Mouse (Mus musculus): Measurements from ENCODE around the gene Plxna1. TPM values are rescaled to one million over a fixed set of nuclear protein-coding genes. Genes with fewer than 3 reads are reported as not detected.

Plxna1 gene
- polyA plus RNA-seq, 1 experiment from 2014 or later, result 33.2 TPM

DNA sequence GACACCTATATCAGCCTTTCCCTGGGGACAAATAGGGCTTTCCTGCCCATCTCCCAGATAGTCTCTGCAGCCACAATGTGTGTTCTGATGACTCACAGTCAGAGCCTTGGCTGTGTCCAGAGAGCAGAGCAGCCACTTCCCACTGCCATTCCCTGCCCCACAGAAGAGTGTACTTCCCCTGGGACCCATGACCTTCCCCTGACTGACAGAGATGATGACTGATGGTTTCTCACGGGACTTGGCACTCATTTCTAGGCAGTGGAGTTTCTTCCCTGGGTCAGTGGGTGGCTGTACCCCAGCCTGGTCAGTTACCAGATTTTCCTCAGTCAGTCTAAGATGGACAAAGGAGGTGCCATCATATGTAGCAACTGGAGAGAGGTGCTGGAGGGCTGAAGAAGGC is 67.8 kb downstream of the Plxna1 start:
- no peaks in the 10 kb centered on the region for H3K36me3 ChIP-seq
- H3K9ac ChIP-seq, result no peak overlapping the region
- H3K27ac ChIP-seq (replicated peaks), result no peak overlapping the region
- ATAC-seq (ENCODE audit: insufficient number of reproducible peaks, low FRiP score, low TSS enrichment, low read depth), result no peak
- H3K4me1 ChIP-seq, result no peaks in the 10 kb centered on the region
- no peak overlapping the region for H3K4me2 ChIP-seq (replicated peaks)
- no peak overlapping the region for H3K4me3 ChIP-seq (replicated peaks)
- no peaks in the 10 kb centered on the region for H3K27me3 ChIP-seq
- WGBS, result 52% methylated on average over 1 of the region's 1 CpGs
- H3K9me3 ChIP-seq (replicated peaks), result no peaks in the 10 kb centered on the region

DNA sequence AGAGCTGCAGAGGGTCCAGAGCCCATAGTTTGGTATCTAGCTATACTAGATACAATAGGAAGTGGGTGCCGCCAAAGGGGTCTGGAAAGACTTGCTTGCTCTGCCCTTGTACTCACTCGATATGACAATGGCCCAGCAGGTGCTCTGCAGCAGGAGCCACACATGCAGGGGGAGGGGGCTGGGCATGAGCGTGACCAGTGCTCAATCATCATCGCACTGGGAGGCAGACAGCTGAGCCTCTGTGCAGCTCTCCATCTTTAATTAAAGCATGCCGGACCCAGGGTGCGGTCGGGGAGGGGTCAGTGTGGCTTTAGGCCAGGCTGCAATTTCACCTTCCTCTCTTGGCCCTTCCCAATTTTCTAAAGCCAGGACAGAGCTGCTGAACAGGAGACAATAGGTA is 70.9 kb downstream of the Plxna1 start:
- H3K9me3 ChIP-seq (replicated peaks), result no peaks in the 10 kb centered on the region
- WGBS, result 16% methylated on average over 7 of the region's 7 CpGs
- ATAC-seq (ENCODE audit: insufficient number of reproducible peaks, low FRiP score, low TSS enrichment, low read depth), result no peak
- H3K4me3 ChIP-seq (replicated peaks), result no peak overlapping the region
- H3K4me2 ChIP-seq (replicated peaks), result no peak overlapping the region
- no peak overlapping the region for H3K27ac ChIP-seq (replicated peaks)
- no peak overlapping the region for H3K9ac ChIP-seq
- no peaks in the 10 kb centered on the region for H3K36me3 ChIP-seq
- H3K4me1 ChIP-seq, result peaks cover 5% of the 10 kb centered on the region; the same call in 1 of the 2 replicates
- no peaks in the 10 kb centered on the region for H3K27me3 ChIP-seq

- WGBS, result 24% methylated on average over 6 of the region's 6 CpGs
- H3K4me1 ChIP-seq, result peaks cover 5% of the 10 kb centered on the region; the same call in 1 of the 2 replicates
- no peak for ATAC-seq (ENCODE audit: insufficient number of reproducible peaks, low FRiP score, low TSS enrichment, low read depth)
- no peak overlapping the region for H3K9ac ChIP-seq
- H3K27me3 ChIP-seq, result no peaks in the 10 kb centered on the region
- no peak overlapping the region for H3K4me2 ChIP-seq (replicated peaks)
- H3K36me3 ChIP-seq, result no peaks in the 10 kb centered on the region
- H3K27ac ChIP-seq (replicated peaks), result no peak overlapping the region
- no peak overlapping the region for H3K4me3 ChIP-seq (replicated peaks)
- H3K9me3 ChIP-seq (replicated peaks), result no peaks in the 10 kb centered on the region
Measured at GRCm38 (mm10) chr6:89288156-89288555, 74.3 kb downstream of the Plxna1 start.

- H3K36me3 ChIP-seq, result no peaks in the 10 kb centered on the region
- ATAC-seq (ENCODE audit: insufficient number of reproducible peaks, low FRiP score, low TSS enrichment, low read depth), result no peak
- no peak overlapping the region for H3K27ac ChIP-seq (replicated peaks)
- 44% methylated on average over 6 of the region's 6 CpGs for WGBS
- no peak overlapping the region for H3K9ac ChIP-seq
- H3K4me3 ChIP-seq (replicated peaks), result no peak overlapping the region
- no peaks in the 10 kb centered on the region for H3K27me3 ChIP-seq
- peaks cover 13% of the 10 kb centered on the region for H3K4me1 ChIP-seq
- no peak overlapping the region for H3K4me2 ChIP-seq (replicated peaks)
- H3K9me3 ChIP-seq (replicated peaks), result no peaks in the 10 kb centered on the region
Measured at GRCm38 (mm10) chr6:89286700-89287428, 75.6 kb downstream of the Plxna1 start.

DNA sequence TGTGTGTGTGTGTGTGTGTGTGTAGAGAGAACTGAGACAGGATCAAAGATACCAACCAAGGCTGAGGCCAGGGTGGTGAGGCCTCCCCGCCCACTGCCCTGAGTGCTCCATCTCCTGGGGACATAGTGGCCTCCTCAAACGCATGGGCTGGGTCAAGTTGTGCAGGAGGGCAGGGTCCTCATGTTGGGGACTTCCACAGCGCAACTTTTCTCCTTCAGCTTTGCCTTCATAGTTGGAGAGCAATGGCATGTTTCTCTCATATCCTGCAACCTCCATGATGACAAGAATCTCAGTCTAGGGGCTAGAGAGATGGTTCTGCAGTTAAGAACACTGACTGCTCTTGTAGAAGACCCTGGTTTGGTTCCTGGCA is 76.1 kb downstream of the Plxna1 start:
- no peak overlapping the region for H3K9ac ChIP-seq
- H3K9me3 ChIP-seq (replicated peaks), result no peaks in the 10 kb centered on the region

DNA sequence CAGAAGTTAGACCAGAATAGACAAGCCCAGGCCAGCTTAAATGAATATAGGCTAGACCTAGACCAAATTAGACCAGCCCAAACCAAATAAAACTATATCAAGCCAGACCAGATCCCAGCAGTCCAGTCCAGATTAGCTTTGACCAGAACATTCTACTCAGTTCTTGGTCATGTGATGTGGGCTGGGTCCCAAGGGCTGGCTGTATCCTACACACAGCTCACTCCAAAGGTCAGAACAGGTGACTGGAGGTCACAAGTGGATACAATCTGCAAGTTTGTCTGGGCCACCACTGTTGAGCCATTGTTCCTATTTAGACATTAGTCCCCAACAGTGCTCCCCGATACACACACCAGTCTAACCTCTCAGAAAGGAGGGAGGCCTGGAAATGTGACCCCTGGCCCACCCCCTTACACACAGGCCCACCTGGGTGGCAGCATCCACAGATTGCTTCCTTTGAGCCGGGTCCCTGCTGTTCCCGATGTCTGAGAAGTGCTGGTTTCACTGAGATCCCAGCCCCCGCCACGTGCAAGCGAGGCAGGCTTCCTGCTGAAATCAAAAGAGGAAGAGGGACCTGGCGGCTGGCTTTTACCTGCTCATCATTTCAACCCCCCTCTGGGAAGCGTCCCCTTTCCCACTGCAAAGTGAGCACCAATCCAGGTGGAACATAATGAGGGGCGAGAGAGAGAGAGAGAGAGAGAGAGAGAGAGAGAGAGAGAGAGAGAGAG is 76.7 kb downstream of the Plxna1 start:
- WGBS, result 48% methylated on average over 9 of the region's 9 CpGs
- Histone ChIP-seq H3K27me3 (no peaks in the 10 kb centered on the region), H3K4me3 (replicated peaks) (no peak overlapping the region), H3K9ac (no peak overlapping the region), H3K27ac (replicated peaks) (no peak overlapping the region), H3K9me3 (replicated peaks) (no peaks in the 10 kb centered on the region), H3K4me2 (replicated peaks) (no peak overlapping the region), H3K36me3 (no peaks in the 10 kb centered on the region), H3K4me1 (peaks cover 18% of the 10 kb centered on the region)
- ATAC-seq (ENCODE audit: insufficient number of reproducible peaks, low FRiP score, low TSS enrichment, low read depth), result no peak; the same call in 1 of the 2 replicates

More for the DNA sequence above, 76.1 kb downstream of the Plxna1 start:
- H3K27me3 ChIP-seq, result no peaks in the 10 kb centered on the region
- no peak for ATAC-seq (ENCODE audit: insufficient number of reproducible peaks, low FRiP score, low TSS enrichment, low read depth)
- no peak overlapping the region for H3K4me2 ChIP-seq (replicated peaks)
- no peaks in the 10 kb centered on the region for H3K36me3 ChIP-seq
- WGBS, result 67% methylated on average over 3 of the region's 3 CpGs
- no peak overlapping the region for H3K27ac ChIP-seq (replicated peaks)
- H3K4me1 ChIP-seq, result peaks cover 18% of the 10 kb centered on the region
- no peak overlapping the region for H3K4me3 ChIP-seq (replicated peaks)

DNA sequence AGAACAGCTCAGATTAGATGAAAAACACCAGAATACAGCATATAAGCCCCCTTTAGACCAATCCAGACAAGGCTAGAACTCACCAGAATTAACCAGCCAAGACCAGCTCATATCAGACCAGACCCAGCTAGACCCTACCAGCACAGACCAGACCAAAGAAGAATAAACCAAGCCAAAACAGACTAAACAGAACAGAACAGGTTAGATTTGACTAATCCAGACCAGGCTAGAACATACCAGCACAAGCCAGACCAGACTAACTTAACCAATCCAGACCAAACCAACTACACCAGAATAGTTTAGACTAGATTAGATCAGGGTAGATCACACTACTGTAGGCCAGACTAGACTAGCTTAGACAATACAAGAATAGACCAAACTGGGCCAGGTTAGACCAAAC is 77.3 kb downstream of the Plxna1 start:
- Histone ChIP-seq H3K9me3 (replicated peaks) (no peaks in the 10 kb centered on the region), H3K4me1 (peaks cover 18% of the 10 kb centered on the region), H3K27me3 (no peaks in the 10 kb centered on the region), H3K27ac (replicated peaks) (no peak overlapping the region), H3K4me2 (replicated peaks) (no peak overlapping the region), H3K9ac (no peak overlapping the region), H3K36me3 (no peaks in the 10 kb centered on the region), H3K4me3 (replicated peaks) (no peak overlapping the region)
- no peak for ATAC-seq (ENCODE audit: insufficient number of reproducible peaks, low FRiP score, low TSS enrichment, low read depth)

GRCm38 (mm10) chr6:89283095-89283494 is 79.3 kb downstream of the Plxna1 start:
- Histone ChIP-seq H3K9me3 (replicated peaks) (no peaks in the 10 kb centered on the region), H3K36me3 (no peaks in the 10 kb centered on the region), H3K4me3 (replicated peaks) (no peak overlapping the region), H3K27ac (replicated peaks) (no peak overlapping the region), H3K27me3 (no peaks in the 10 kb centered on the region), H3K9ac (no peak overlapping the region), H3K4me1 (peaks cover 18% of the 10 kb centered on the region), H3K4me2 (replicated peaks) (no peak overlapping the region)
- no peak for ATAC-seq (ENCODE audit: insufficient number of reproducible peaks, low FRiP score, low TSS enrichment, low read depth)
- 93% methylated on average over 4 of the region's 4 CpGs for WGBS

DNA sequence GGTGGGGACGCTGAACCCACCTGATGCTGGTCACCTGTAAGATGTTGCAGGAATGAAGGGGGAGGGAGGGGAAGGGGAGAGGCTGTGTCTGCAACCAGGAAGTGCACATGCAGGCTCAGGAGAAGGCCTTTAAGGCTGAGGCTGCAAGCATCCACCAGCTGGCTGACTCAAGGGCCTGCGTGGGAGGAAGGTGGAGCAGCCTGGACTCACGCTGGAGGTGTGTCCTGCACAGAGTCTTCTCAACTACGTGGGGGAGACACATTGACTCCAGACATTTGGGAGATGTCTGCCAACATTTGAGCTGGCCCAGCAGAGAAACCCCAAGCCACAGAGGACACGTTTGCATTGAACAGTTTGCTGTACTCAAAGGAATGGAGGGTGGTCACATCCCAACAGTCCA is 79.8 kb downstream of the Plxna1 start:
- Histone ChIP-seq H3K9ac (no peak overlapping the region), H3K4me1 (peaks cover 18% of the 10 kb centered on the region), H3K4me3 (replicated peaks) (no peak overlapping the region), H3K27me3 (no peaks in the 10 kb centered on the region), H3K4me2 (replicated peaks) (no peak overlapping the region), H3K36me3 (no peaks in the 10 kb centered on the region), H3K27ac (replicated peaks) (no peak overlapping the region), H3K9me3 (replicated peaks) (no peaks in the 10 kb centered on the region)
- no peak for ATAC-seq (ENCODE audit: insufficient number of reproducible peaks, low FRiP score, low TSS enrichment, low read depth)
- 39% methylated on average over 5 of the region's 5 CpGs for WGBS

DNA sequence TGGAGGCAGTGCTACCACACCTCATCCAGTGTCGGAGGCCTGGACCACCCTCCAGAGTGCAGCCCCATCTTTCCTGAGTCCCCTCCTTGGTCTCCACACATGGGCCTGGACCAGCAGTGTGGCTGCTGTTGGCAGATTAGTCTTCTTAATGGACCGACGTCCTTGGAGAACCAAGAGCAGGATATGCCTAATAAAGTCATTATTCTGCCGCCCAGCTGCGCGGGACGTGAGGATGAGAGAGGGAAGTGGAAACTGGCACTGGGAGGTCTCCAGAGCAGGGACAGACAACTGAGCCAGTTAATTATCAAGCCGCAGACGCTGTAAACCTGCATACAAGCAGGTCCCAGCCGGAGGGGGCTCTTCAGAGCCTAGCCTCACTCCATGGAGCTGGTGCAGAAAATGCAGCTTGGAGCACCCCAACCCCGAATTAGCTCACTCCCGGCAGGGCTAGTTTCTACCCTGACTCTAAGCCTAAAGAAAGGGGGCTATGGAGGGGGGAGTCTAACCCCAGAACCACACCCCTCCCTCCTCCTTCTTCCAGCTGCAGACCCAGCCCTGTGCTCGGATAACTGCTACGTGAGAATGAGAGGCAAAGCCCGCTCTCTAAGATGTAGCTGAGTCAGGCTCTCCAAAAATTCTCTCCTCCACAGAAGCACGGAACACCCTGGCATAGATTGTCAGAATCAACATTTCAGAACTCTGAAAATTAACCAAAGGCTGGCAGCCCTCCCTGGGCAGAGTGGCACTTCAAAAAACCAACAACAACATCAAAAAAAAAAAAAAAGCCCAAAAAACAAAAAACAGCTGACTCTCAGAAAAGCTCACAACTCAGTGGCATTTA is 80.7 kb downstream of the Plxna1 start:
- Histone ChIP-seq H3K4me2 (replicated peaks) (peak overlapping the region; percentile 24; the same call in 1 of the 2 replicates), H3K4me3 (replicated peaks) (no peak overlapping the region), H3K9ac (no peak overlapping the region), H3K27ac (replicated peaks) (0 out of 2 replicates have a peak overlapping the region, but pooled peaks have one; percentile 36), H3K4me1 (peaks cover 14% of the 10 kb centered on the region), H3K36me3 (no peaks in the 10 kb centered on the region), H3K9me3 (replicated peaks) (no peaks in the 10 kb centered on the region), H3K27me3 (no peaks in the 10 kb centered on the region)
- WGBS, result 17% methylated on average over 16 of the region's 16 CpGs
- 0 out of 2 replicates have a peak, but pooled peaks have one; percentile 8 for ATAC-seq (ENCODE audit: insufficient number of reproducible peaks, low FRiP score, low TSS enrichment, low read depth)

DNA sequence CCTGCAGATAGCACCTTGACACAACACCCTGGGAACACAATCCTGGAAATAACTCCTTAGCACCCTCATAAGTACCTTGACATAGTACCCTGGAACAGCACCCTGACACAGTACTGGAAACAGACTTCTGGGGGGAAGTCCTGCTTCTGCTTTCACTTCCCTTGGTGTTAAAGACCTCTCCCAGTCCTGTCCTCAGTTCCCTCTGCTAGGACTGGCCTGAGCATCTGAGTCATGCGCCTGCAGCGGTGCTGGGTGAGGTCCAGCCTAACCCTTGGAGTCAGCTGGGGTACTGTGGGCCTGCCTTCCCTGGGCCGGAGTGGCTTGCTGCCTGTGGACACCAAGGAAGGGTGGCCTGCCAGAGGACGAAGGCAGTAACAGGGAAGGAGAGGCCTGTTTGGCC is 81.9 kb downstream of the Plxna1 start:
- Histone ChIP-seq H3K27me3 (no peaks in the 10 kb centered on the region), H3K9me3 (replicated peaks) (no peaks in the 10 kb centered on the region), H3K9ac (no peak overlapping the region), H3K36me3 (no peaks in the 10 kb centered on the region), H3K4me3 (replicated peaks) (no peak overlapping the region), H3K4me1 (peaks cover 13% of the 10 kb centered on the region), H3K27ac (replicated peaks) (no peak overlapping the region), H3K4me2 (replicated peaks) (no peak overlapping the region)
- no peak for ATAC-seq (ENCODE audit: insufficient number of reproducible peaks, low FRiP score, low TSS enrichment, low read depth)
- 88% methylated on average over 4 of the region's 4 CpGs for WGBS

Data from embryonic facial prominence, embryonic 15.5 days (tissue).